Mouse (Mus musculus) erythroblast, embryonic 14.5 days (primary cell): ENCODE results near the gene Fam83f. TPM values are rescaled to one million over a fixed set of nuclear protein-coding genes. Genes with fewer than 3 reads are reported as not detected.

Experiments used
- H3K27me3 ChIP-seq: 2 replicates; pipeline ENCODE4 v1.6.1; 2012; ENCODE audit warnings: inconsistent platforms; ENCODE audit not compliant: control insufficient read depth
- H3K36me3 ChIP-seq: 2 replicates; pipeline ENCODE4 v1.6.1; 2012; ENCODE audit warnings: mild to moderate bottlenecking, inconsistent platforms; ENCODE audit not compliant: control insufficient read depth
- H3K4me1 ChIP-seq: 2 replicates; pipeline ENCODE4 v1.6.1; 2012; ENCODE audit warnings: inconsistent platforms; ENCODE audit not compliant: control insufficient read depth
- H3K4me3 ChIP-seq: replicated peaks from 2 replicates; pipeline ENCODE3; 2012; ENCODE audit warnings: moderate library complexity, mild to moderate bottlenecking, inconsistent platforms
- H3K9me3 ChIP-seq: 2 replicates; pipeline ENCODE4 v1.6.1; 2012; ENCODE audit warnings: low read length, inconsistent platforms, mixed read lengths; ENCODE audit not compliant: control insufficient read depth
- GATA1 ChIP-seq: IDR thresholded peaks from 2 replicates; pipeline ENCODE4 v1.6.1; 2012; ENCODE audit warnings: low read length, inconsistent platforms, mixed read lengths
- TAL1 ChIP-seq: IDR thresholded peaks from 3 replicates; pipeline ENCODE4 v1.6.1; 2012; ENCODE audit warnings: low read length, inconsistent platforms, mixed read lengths
- polyA plus RNA-seq: library from polyadenylated mRNA; stranded (reverse); fragments of >175 nt; gene quantifications from 2 replicates; pipeline ENCODE4 v1.2.3, GENCODE M21; 2012

The Fam83f gene
- polyA plus RNA-seq, 1 experiment = not detected

- TF ChIP-seq TAL1 = no peak
- Histone ChIP-seq H3K4me1 (peaks cover 10% of the 10 kb centered on the region), H3K4me3 (no peak overlapping the region), H3K9me3 (no peaks in the 10 kb centered on the region), H3K36me3 (no peaks in the 10 kb centered on the region), H3K27me3 (peaks cover 8% of the 10 kb centered on the region)
These were observed 30.0 kb downstream of the Fam83f start for GRCm38 (mm10) chr15:80701481-80702257.

- no peak overlapping the region for H3K4me3 ChIP-seq
- H3K9me3 ChIP-seq = no peaks in the 10 kb centered on the region
- H3K4me1 ChIP-seq = peaks cover 18% of the 10 kb centered on the region
- TF ChIP-seq GATA1 (no peak), TAL1 (no peak)
- H3K27me3 ChIP-seq = peaks cover 3% of the 10 kb centered on the region
- no peaks in the 10 kb centered on the region for H3K36me3 ChIP-seq
These were observed 31.3 kb downstream of the Fam83f start for GRCm38 (mm10) chr15:80702910-80703309.

- peaks cover 18% of the 10 kb centered on the region for H3K4me1 ChIP-seq
- H3K36me3 ChIP-seq = no peaks in the 10 kb centered on the region
- TF ChIP-seq GATA1 (no peak), TAL1 (no peak)
- H3K27me3 ChIP-seq = peaks cover 3% of the 10 kb centered on the region
- H3K9me3 ChIP-seq = no peaks in the 10 kb centered on the region
- H3K4me3 ChIP-seq = no peak overlapping the region
These were observed 31.8 kb downstream of the Fam83f start for GRCm38 (mm10) chr15:80703495-80703894.

- H3K4me3 ChIP-seq = no peak overlapping the region
- no peak for TF ChIP-seq GATA1
- no peak for TF ChIP-seq TAL1
- no peaks in the 10 kb centered on the region for H3K36me3 ChIP-seq
- peaks cover 3% of the 10 kb centered on the region for H3K27me3 ChIP-seq
- no peaks in the 10 kb centered on the region for H3K9me3 ChIP-seq
- H3K4me1 ChIP-seq = peaks cover 18% of the 10 kb centered on the region
These were observed 32.6 kb downstream of the Fam83f start for GRCm38 (mm10) chr15:80704267-80704666.

DNA sequence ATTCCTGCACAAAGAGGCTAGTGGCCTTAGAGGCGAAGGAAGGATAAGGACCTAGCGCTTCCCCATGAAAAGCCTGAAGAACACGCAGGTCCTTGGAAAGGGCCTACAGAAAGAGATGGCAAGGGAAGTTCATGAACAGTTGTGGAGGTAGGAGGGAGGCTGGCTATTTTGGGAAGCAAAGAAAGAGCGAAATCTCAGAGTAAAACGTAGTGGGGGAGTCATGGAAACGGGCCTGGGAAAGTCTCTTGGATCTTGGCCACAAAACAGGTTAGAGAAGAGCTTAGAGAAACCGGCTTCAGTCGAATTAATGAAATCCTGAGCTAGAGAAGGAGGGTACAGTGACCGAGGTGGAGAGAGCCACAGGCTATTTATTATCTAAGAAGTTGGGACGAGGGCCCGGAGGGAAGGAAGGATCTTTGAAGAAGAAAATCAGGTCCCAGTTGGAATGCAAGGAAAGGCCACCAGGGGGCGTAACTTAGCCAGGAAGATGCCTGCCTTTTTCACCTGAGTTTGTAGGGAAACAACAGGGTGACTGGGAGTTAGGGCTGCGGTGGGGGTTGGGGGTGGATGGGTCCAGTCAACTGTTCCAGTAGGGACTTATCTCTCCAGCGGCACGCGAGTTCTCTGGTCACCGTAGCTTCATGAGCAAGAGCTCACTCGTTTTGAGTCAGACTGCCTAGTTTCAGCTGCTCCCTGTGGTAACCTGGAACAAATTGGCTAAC lies 34.3 kb downstream of the Fam83f start:
- Histone ChIP-seq H3K4me1 (peaks cover 28% of the 10 kb centered on the region), H3K36me3 (no peaks in the 10 kb centered on the region), H3K27me3 (peaks cover 3% of the 10 kb centered on the region), H3K4me3 (peak overlapping the region; percentile 44), H3K9me3 (no peaks in the 10 kb centered on the region)
- TF ChIP-seq TAL1 = no peak
- TF ChIP-seq GATA1 = no peak

DNA sequence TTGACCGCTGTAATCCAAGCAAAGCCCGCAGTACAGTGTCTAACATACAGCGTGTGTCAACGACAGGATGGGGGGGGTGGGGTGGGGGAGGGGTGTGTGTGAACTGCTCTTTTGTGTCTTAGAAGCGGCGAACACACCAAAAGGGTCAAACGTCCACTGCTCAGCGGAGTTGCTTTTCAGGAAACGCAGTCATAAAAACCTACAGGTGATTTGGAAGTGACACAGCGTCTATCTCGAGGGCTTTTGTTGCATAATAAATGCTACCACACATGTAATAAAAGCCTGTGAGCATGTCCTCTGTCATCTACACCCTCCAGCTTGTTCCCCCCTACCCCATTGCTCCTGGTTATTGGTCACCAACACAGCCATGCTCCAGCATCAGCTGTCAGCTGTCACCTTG lies 34.9 kb downstream of the Fam83f start:
- Histone ChIP-seq H3K4me3 (peak overlapping the region; percentile 44), H3K4me1 (peaks cover 28% of the 10 kb centered on the region)

DNA sequence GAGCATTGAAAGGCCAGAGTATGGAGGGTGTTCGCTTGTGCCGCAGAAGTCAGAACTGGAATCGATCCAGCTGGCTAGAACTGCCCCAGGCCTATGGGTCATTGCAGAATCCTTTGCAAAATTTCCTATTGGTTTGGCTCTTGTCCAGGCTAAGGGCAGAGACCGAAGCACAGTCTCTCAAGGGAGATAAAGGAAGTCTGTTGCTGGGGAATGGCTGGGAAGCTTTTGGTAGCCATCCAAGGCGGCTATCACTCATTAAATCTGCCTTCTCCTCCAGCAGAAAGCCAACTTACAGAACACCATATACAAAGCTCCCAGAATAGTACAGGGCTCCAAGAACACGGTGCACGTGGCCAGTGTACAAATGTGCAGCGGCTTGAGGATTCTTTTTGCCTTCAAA lies 35.4 kb downstream of the Fam83f start:
- no peak overlapping the region for H3K4me3 ChIP-seq
- peaks cover 8% of the 10 kb centered on the region for H3K27me3 ChIP-seq
- H3K9me3 ChIP-seq = no peaks in the 10 kb centered on the region
- no peak for TF ChIP-seq GATA1
- no peak for TF ChIP-seq TAL1
- H3K4me1 ChIP-seq = peaks cover 33% of the 10 kb centered on the region
- no peaks in the 10 kb centered on the region for H3K36me3 ChIP-seq

More for the DNA sequence above, 34.9 kb downstream of the Fam83f start:
- Histone ChIP-seq H3K27me3 (peaks cover 3% of the 10 kb centered on the region), H3K36me3 (no peaks in the 10 kb centered on the region), H3K9me3 (no peaks in the 10 kb centered on the region)
- no peak for TF ChIP-seq TAL1

- Histone ChIP-seq H3K4me1 (peaks cover 40% of the 10 kb centered on the region), H3K4me3 (peak overlapping the region; percentile 91), H3K36me3 (no peaks in the 10 kb centered on the region), H3K27me3 (peaks cover 15% of the 10 kb centered on the region), H3K9me3 (no peaks in the 10 kb centered on the region)
- TF ChIP-seq GATA1 (no peak), TAL1 (no peak)
These were observed 37.9 kb downstream of the Fam83f start for GRCm38 (mm10) chr15:80709593-80709992.

DNA sequence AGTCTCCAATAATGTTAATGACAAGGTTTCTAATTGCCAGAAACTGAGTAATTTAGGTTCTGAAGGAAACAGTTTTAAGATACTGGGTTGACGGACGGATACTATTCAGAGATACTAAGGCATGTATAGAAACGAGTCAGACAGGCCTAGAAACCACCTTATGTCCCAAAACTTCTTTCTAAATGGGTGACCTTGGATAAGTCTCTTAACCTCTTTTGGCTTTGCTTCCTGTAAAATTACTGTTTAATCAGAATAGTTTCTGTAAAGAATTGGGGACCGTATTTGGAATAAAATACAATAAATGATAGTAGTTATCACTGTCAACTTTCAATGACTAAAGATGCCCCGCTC lies 38.6 kb downstream of the Fam83f start:
- Histone ChIP-seq H3K9me3 (no peaks in the 10 kb centered on the region), H3K4me1 (peaks cover 40% of the 10 kb centered on the region), H3K27me3 (peaks cover 15% of the 10 kb centered on the region), H3K4me3 (peak overlapping the region; percentile 91), H3K36me3 (no peaks in the 10 kb centered on the region)
- TF ChIP-seq TAL1 (no peak), GATA1 (no peak)
